ENCODE assay signal across 8 mouse cellular contexts in genomic region chr10:53595744-53596676, GRCm38 (mm10). TPM values are rescaled to one million over a fixed set of nuclear protein-coding genes. Genes with fewer than 3 reads are reported as not detected.
DNase-seq lines count a peak whose midpoint lies in the region; ATAC-seq lines count a peak whose summit lies in the region.

No protein-coding gene starts in this region.

- peak overlapping the region; percentile 98 for H3K9ac ChIP-seq in embryonic facial prominence, embryonic 14.5 days (ENCODE audit: low read depth, low read length)
- H3K9ac ChIP-seq in hindbrain, embryonic 15.5 days, result peak overlapping the region; percentile 74

- peak; percentile 94 for ATAC-seq in embryonic facial prominence, embryonic 14.5 days (ENCODE audit: low read depth)
- peak; percentile 95 for ATAC-seq in hindbrain, embryonic 15.5 days (ENCODE audit: low FRiP score, low read depth)
- peak; percentile 63 for ATAC-seq in megakaryocyte progenitor cell, adult 5-6 weeks (replicated peaks; ENCODE audit: poor library complexity)

- peaks cover 6% of the 10 kb centered on the region; the same call in 1 of the 2 replicates for H3K36me3 ChIP-seq in embryonic facial prominence, embryonic 14.5 days (ENCODE audit: control insufficient read depth, insufficient read depth, low read length)
- no peaks in the 10 kb centered on the region for H3K36me3 ChIP-seq in hindbrain, embryonic 15.5 days

- peak overlapping the region; percentile 95 for H3K4me3 ChIP-seq in embryonic facial prominence, embryonic 14.5 days (ENCODE audit: low read depth, low read length)
- peak overlapping the region; percentile 87 for H3K4me3 ChIP-seq in hindbrain, embryonic 15.5 days

- peak overlapping the region; percentile 99 for H3K27ac ChIP-seq in embryonic facial prominence, embryonic 14.5 days (replicated peaks; ENCODE audit: low read depth, low read length)
- H3K27ac ChIP-seq in hindbrain, embryonic 15.5 days (replicated peaks), result peak overlapping the region; percentile 97

- WGBS in embryonic facial prominence, embryonic 14.5 days, result 5% methylated on average over 17 of the region's 27 CpGs
- WGBS in hindbrain, embryonic 15.5 days, result 7% methylated on average over 25 of the region's 27 CpGs

- no peaks in the 10 kb centered on the region for H3K27me3 ChIP-seq in embryonic facial prominence, embryonic 14.5 days (replicated peaks; ENCODE audit: control insufficient read depth, insufficient read depth, low read length)
- no peaks in the 10 kb centered on the region for H3K27me3 ChIP-seq in hindbrain, embryonic 15.5 days

- H3K4me1 ChIP-seq in embryonic facial prominence, embryonic 14.5 days (ENCODE audit: control insufficient read depth, insufficient read depth, low read length), result peaks cover 26% of the 10 kb centered on the region
- peaks cover 35% of the 10 kb centered on the region for H3K4me1 ChIP-seq in hindbrain, embryonic 15.5 days (replicated peaks)

- peak overlapping the region; percentile 74 for H3K4me2 ChIP-seq in embryonic facial prominence, embryonic 14.5 days (ENCODE audit: low read depth, low read length)
- H3K4me2 ChIP-seq in hindbrain, embryonic 15.5 days, result peak overlapping the region; percentile 64

- no peaks in the 10 kb centered on the region for H3K9me3 ChIP-seq in embryonic facial prominence, embryonic 14.5 days (ENCODE audit: control insufficient read depth, low read length)
- no peaks in the 10 kb centered on the region for H3K9me3 ChIP-seq in hindbrain, embryonic 15.5 days

- peak; percentile 80 for DNase-seq in cerebellum, adult 11 months
- no peak for DNase-seq in cerebellum, adult 18-20 months
- DNase-seq in retina, embryonic 14.5 days (ENCODE audit: low spot score), result peak; percentile 11
- DNase-seq in retina, postnatal 1 day, result no peak
- peak; percentile 75 for DNase-seq in embryonic facial prominence, embryonic 14.5 days (ENCODE audit: low spot score)
- DNase-seq in yolk sac, embryonic 10.5 days (ENCODE audit: low spot score), result peak; percentile 8

RNA-seq across cellular contexts. Expression of gene Asf1a, which starts 0.5 kb away (rescaled TPM):
- 94.9 and 102 TPM in 2 replicates for polyA plus RNA-seq in embryonic facial prominence, embryonic 14.5 days (2014; fragmentation: Nextera tagmentation; extraction: Ambion mirVana)
- polyA plus RNA-seq in hindbrain, embryonic 15.5 days (2015; fragmentation: Nextera tagmentation; extraction: Ambion mirVana), result 62.4 and 63.1 TPM in 2 replicates
- 116 and 118 TPM in 2 replicates for total RNA-seq in megakaryocyte progenitor cell, adult 5-6 weeks (2015)
- 80.2 and 104 TPM in 2 replicates for total RNA-seq in megakaryocyte progenitor cell, adult 5-6 weeks (2017)

RNA-seq across cellular contexts. Expression of gene Mcm9, which starts 34.2 kb away (rescaled TPM):
- 9.6 and 12.7 TPM in 2 replicates for polyA plus RNA-seq in embryonic facial prominence, embryonic 14.5 days (2014; fragmentation: Nextera tagmentation; extraction: Ambion mirVana)
- 6.4 and 6.6 TPM in 2 replicates for polyA plus RNA-seq in hindbrain, embryonic 15.5 days (2015; fragmentation: Nextera tagmentation; extraction: Ambion mirVana)
- total RNA-seq in megakaryocyte progenitor cell, adult 5-6 weeks (2015), result 16.5 and 17.9 TPM in 2 replicates
- 10.2 and 19.5 TPM in 2 replicates for total RNA-seq in megakaryocyte progenitor cell, adult 5-6 weeks (2017)

Comparison
In these comparisons a context has a peak if more than half of its experiments do, and no peak if none do; other contexts are left out.
1. DNase-seq: peak in cerebellum, adult 11 months (single experiment), retina, embryonic 14.5 days (single experiment), embryonic facial prominence, embryonic 14.5 days (single experiment) and yolk sac, embryonic 10.5 days (single experiment); none in cerebellum, adult 18-20 months (0 of 2) and retina, postnatal 1 day (single experiment).
2. Peak in every context shown above with its lines, with median percentiles within 50 percentile points of each other: ATAC-seq.